Mouse (Mus musculus): ENCODE data around the gene Pdlim7. TPM values are rescaled to one million over a fixed set of nuclear protein-coding genes. Genes with fewer than 3 reads are reported as not detected.
A peak's percentile ranks its signal among the peaks of the same experiment; 100 is the strongest.

The Pdlim7 gene
- total and polyA plus RNA-seq, 3 experiments: 46.9 to 98.2 (median 54.0) TPM

- DNase-seq: no peak
- H3K27ac ChIP-seq: no peak overlapping the region
- no peak overlapping the region for H3K4me3 ChIP-seq
- peaks cover 6% of the 10 kb centered on the region; the same call in 1 of the 2 replicates for H3K36me3 ChIP-seq (ENCODE audit: control insufficient read depth, insufficient read depth, low read length)
- peaks cover 23% of the 10 kb centered on the region for H3K4me1 ChIP-seq (ENCODE audit: control insufficient read depth, insufficient read depth, low read length)
- no peak for TF ChIP-seq POLR2A (IDR thresholded peaks at IDR 0.05; ENCODE audit: insufficient read depth, low read depth, low read length)
- no peak for TF ChIP-seq CTCF (IDR thresholded peaks at IDR 0.05)
- TF ChIP-seq EP300 (IDR thresholded peaks at IDR 0.05; ENCODE audit: insufficient read depth, low read depth, low read length): no peak
- intact Hi-C loops (cut with DNase I): loop anchor here (2.0 kb wide), 1 partner anchor 65 kb away; the partner anchor contains the start of gene Pdlim7
- 83% methylated on average over 5 of the region's 5 CpGs for WGBS
- H3K79me2 ChIP-seq (replicated peaks; ENCODE audit: control insufficient read depth, insufficient read depth, low read length): peaks cover 3% of the 10 kb centered on the region
- no peak overlapping the region for H3K9ac ChIP-seq (ENCODE audit: low read depth, low read length)
- no peaks in the 10 kb centered on the region for H3K27me3 ChIP-seq (ENCODE audit: control insufficient read depth, insufficient read depth, low read length)
These were observed 65.3 kb downstream of the Pdlim7 start for GRCm38 (mm10) chr13:55448131-55448530.

GRCm38 (mm10) chr13:55447543-55447943 is 65.9 kb downstream of the Pdlim7 start:
- H3K4me1 ChIP-seq (ENCODE audit: control insufficient read depth, insufficient read depth, low read length): peaks cover 23% of the 10 kb centered on the region
- intact Hi-C loops (cut with DNase I): loop anchor here (2.0 kb wide), 1 partner anchor 25 kb away; no protein-coding TSS in a partner anchor

GRCm38 (mm10) chr13:55446483-55447105 is 66.9 kb downstream of the Pdlim7 start:
- TF ChIP-seq POLR2A (IDR thresholded peaks at IDR 0.05; ENCODE audit: insufficient read depth, low read depth, low read length): no peak
- TF ChIP-seq EP300 (IDR thresholded peaks at IDR 0.05; ENCODE audit: insufficient read depth, low read depth, low read length): no peak
- no peak for TF ChIP-seq CTCF (IDR thresholded peaks at IDR 0.05)
- intact Hi-C loops (cut with DNase I): loop anchor here (2.0 kb wide), 1 partner anchor 26 kb away; no protein-coding TSS in a partner anchor
- peak overlapping the region; percentile 15; the same call in 1 of the 2 replicates for H3K4me3 ChIP-seq
- H3K27me3 ChIP-seq (ENCODE audit: control insufficient read depth, insufficient read depth, low read length): no peaks in the 10 kb centered on the region
- H3K9ac ChIP-seq (ENCODE audit: low read depth, low read length): peak overlapping the region; percentile 5; the same call in 1 of the 2 replicates
- H3K27ac ChIP-seq: peak overlapping the region; percentile 5; the same call in 1 of the 2 replicates
- 68% methylated on average over 6 of the region's 6 CpGs for WGBS
- peaks cover 5% of the 10 kb centered on the region for H3K36me3 ChIP-seq (ENCODE audit: control insufficient read depth, insufficient read depth, low read length)
- peaks cover 3% of the 10 kb centered on the region for H3K79me2 ChIP-seq (replicated peaks; ENCODE audit: control insufficient read depth, insufficient read depth, low read length)
- DNase-seq: no peak
- H3K4me1 ChIP-seq (ENCODE audit: control insufficient read depth, insufficient read depth, low read length): peaks cover 18% of the 10 kb centered on the region

More at GRCm38 (mm10) chr13:55447543-55447943, 65.9 kb downstream of the Pdlim7 start:
- DNase-seq: peak in 1 of 2 experiments; percentile 56
- H3K27me3 ChIP-seq (ENCODE audit: control insufficient read depth, insufficient read depth, low read length): no peaks in the 10 kb centered on the region
- peaks cover 6% of the 10 kb centered on the region; the same call in 1 of the 2 replicates for H3K36me3 ChIP-seq (ENCODE audit: control insufficient read depth, insufficient read depth, low read length)
- WGBS: 23% methylated on average over 3 of the region's 3 CpGs
- H3K4me3 ChIP-seq: no peak overlapping the region
- TF ChIP-seq CTCF (IDR thresholded peaks at IDR 0.05) (no peak), EP300 (IDR thresholded peaks at IDR 0.05; ENCODE audit: insufficient read depth, low read depth, low read length) (no peak), POLR2A (IDR thresholded peaks at IDR 0.05; ENCODE audit: insufficient read depth, low read depth, low read length) (no peak)
- peaks cover 3% of the 10 kb centered on the region for H3K79me2 ChIP-seq (replicated peaks; ENCODE audit: control insufficient read depth, insufficient read depth, low read length)
- H3K27ac ChIP-seq: no peak overlapping the region; the same call in 1 of the 2 replicates
- H3K9ac ChIP-seq (ENCODE audit: low read depth, low read length): peak overlapping the region; percentile 34; the same call in 1 of the 2 replicates

Small RNA genes within 50 kb of the gene (microRNA-seq; reads per million reads assigned to microRNA genes)
- gene Mir6943 (0.56 to 1.5 reads per million in 2 experiments), gene Mir6944 (1.7 to 2.7 reads per million in 2 experiments), gene Mir6945 (0.56 to 1.2 reads per million in 2 experiments)

Other genes with a start within 250 kb of the Pdlim7 start
- 10 to 100 TPM; 37.4 to 40.8 TPM for gene Prelid1, start 193.2 kb downstream of the Pdlim7 start, total RNA-seq (2021)
- 67.4 and 70.1 TPM in 2 replicates for gene Prelid1, start 193.2 kb downstream of the Pdlim7 start, polyA plus RNA-seq (2012; rRNA removed)
- gene Rab24, start 191.7 kb downstream of the Pdlim7 start, total RNA-seq (2021): 10 to 100 TPM; 29.1 to 37.2 TPM
- gene Rab24, start 191.7 kb downstream of the Pdlim7 start, polyA plus RNA-seq (2012; rRNA removed): 60.6 and 68.9 TPM in 2 replicates
- gene Mxd3, start 183.9 kb downstream of the Pdlim7 start, total RNA-seq (2021): not detected
- 0.21 and 0.53 TPM in 2 replicates for gene Mxd3, start 183.9 kb downstream of the Pdlim7 start, polyA plus RNA-seq (2012; rRNA removed)
- 10 to 100 TPM; 50.5 to 52.2 TPM for gene Lman2, start 150.9 kb downstream of the Pdlim7 start, total RNA-seq (2021)
- gene Lman2, start 150.9 kb downstream of the Pdlim7 start, polyA plus RNA-seq (2012; rRNA removed): 52.6 and 83.6 TPM in 2 replicates
- under 1 TPM; 0.23 to 0.73 TPM for gene Rgs14, start 143.9 kb downstream of the Pdlim7 start, total RNA-seq (2021)
- 0.97 and 1.9 TPM in 2 replicates for gene Rgs14, start 143.9 kb downstream of the Pdlim7 start, polyA plus RNA-seq (2012; rRNA removed)
- gene Slc34a1, start 115.5 kb downstream of the Pdlim7 start, total RNA-seq (2021): not detected
- 0.16 and 0.18 TPM in 2 replicates for gene Slc34a1, start 115.5 kb downstream of the Pdlim7 start, polyA plus RNA-seq (2012; rRNA removed)
- not detected for gene Pfn3, start 98.4 kb downstream of the Pdlim7 start, total RNA-seq (2021)
- gene Pfn3, start 98.4 kb downstream of the Pdlim7 start, polyA plus RNA-seq (2012; rRNA removed): not detected in 2 replicates
- gene F12, start 86.9 kb downstream of the Pdlim7 start, total RNA-seq (2021): not detected
- gene F12, start 86.9 kb downstream of the Pdlim7 start, polyA plus RNA-seq (2012; rRNA removed): 0.23 TPM in 1 of 2 replicates, not detected in the other
- 10 to 100 TPM; 17.1 to 19.5 TPM for gene Grk6, start 68.6 kb downstream of the Pdlim7 start, total RNA-seq (2021)
- 22.5 and 29.0 TPM in 2 replicates for gene Grk6, start 68.6 kb downstream of the Pdlim7 start, polyA plus RNA-seq (2012; rRNA removed)
- under 1 TPM; 0.86 to 0.94 TPM for gene Prr7, start 49.4 kb downstream of the Pdlim7 start, total RNA-seq (2021)
- gene Prr7, start 49.4 kb downstream of the Pdlim7 start, polyA plus RNA-seq (2012; rRNA removed): 0.53 and 1.1 TPM in 2 replicates
- 1 to 10 TPM; 4.8 to 9.3 TPM for gene Dbn1, start 25.6 kb downstream of the Pdlim7 start, total RNA-seq (2021)
- 10.4 and 11.5 TPM in 2 replicates for gene Dbn1, start 25.6 kb downstream of the Pdlim7 start, polyA plus RNA-seq (2012; rRNA removed)
- 1 to 10 TPM; 1.9 to 2.4 TPM for gene Dok3, start 15.6 kb upstream of the Pdlim7 start, total RNA-seq (2021)
- 3.7 and 7.3 TPM in 2 replicates for gene Dok3, start 15.6 kb upstream of the Pdlim7 start, polyA plus RNA-seq (2012; rRNA removed)
- 10 to 100 TPM; 13.0 to 13.9 TPM for gene Ddx41, start 23.0 kb upstream of the Pdlim7 start, total RNA-seq (2021)
- 20.7 and 21.1 TPM in 2 replicates for gene Ddx41, start 23.0 kb upstream of the Pdlim7 start, polyA plus RNA-seq (2012; rRNA removed)
- 10 to 100 TPM; 11.2 to 13.0 TPM for gene Fam193b, start 57.4 kb upstream of the Pdlim7 start, total RNA-seq (2021)
- 43.9 and 46.1 TPM in 2 replicates for gene Fam193b, start 57.4 kb upstream of the Pdlim7 start, polyA plus RNA-seq (2012; rRNA removed)
- 10 to 100 TPM; 85.5 to 95.7 TPM for gene Tmed9, start 60.1 kb upstream of the Pdlim7 start, total RNA-seq (2021)
- 64.5 and 91.4 TPM in 2 replicates for gene Tmed9, start 60.1 kb upstream of the Pdlim7 start, polyA plus RNA-seq (2012; rRNA removed)
- gene B4galt7, start 86.2 kb upstream of the Pdlim7 start, total RNA-seq (2021): 1 to 10 TPM; 8.8 to 9.8 TPM
- gene B4galt7, start 86.2 kb upstream of the Pdlim7 start, polyA plus RNA-seq (2012; rRNA removed): 11.4 and 13.2 TPM in 2 replicates
- 10 to 100 TPM; 10.4 to 10.9 TPM for gene Caml, start 109.3 kb upstream of the Pdlim7 start, total RNA-seq (2021)
- gene Caml, start 109.3 kb upstream of the Pdlim7 start, polyA plus RNA-seq (2012; rRNA removed): 11.7 and 14.9 TPM in 2 replicates
- gene Ddx46, start 121.4 kb upstream of the Pdlim7 start, total RNA-seq (2021): 10 to 100 TPM; 20.8 to 21.1 TPM
- 7.9 and 14.8 TPM in 2 replicates for gene Ddx46, start 121.4 kb upstream of the Pdlim7 start, polyA plus RNA-seq (2012; rRNA removed)
- 10 to 100 TPM; 39.4 to 42.2 TPM for gene B230219D22Rik, start 179.4 kb upstream of the Pdlim7 start, total RNA-seq (2021)
- gene B230219D22Rik, start 179.4 kb upstream of the Pdlim7 start, polyA plus RNA-seq (2012; rRNA removed): 22.1 and 52.1 TPM in 2 replicates
- 10 to 100 TPM; 39.4 to 47.1 TPM for gene Txndc15, start 201.0 kb upstream of the Pdlim7 start, total RNA-seq (2021)
- gene Txndc15, start 201.0 kb upstream of the Pdlim7 start, polyA plus RNA-seq (2012; rRNA removed): 29.1 and 37.5 TPM in 2 replicates
- gene Pcbd2, start 213.7 kb upstream of the Pdlim7 start, total RNA-seq (2021): 10 to 100 TPM; 46.7 to 47.6 TPM
- gene Pcbd2, start 213.7 kb upstream of the Pdlim7 start, polyA plus RNA-seq (2012; rRNA removed): 34.0 and 34.6 TPM in 2 replicates

All from heart, adult 2 months (tissue).